Mouse (Mus musculus) brain, embryonic 14.5 days (tissue): ENCODE measurements around the gene Pear1. TPM values are rescaled to one million over a fixed set of nuclear protein-coding genes. Genes with fewer than 3 reads are reported as not detected.

Source experiments
- DNase-seq: peaks from one replicate; pipeline ENCODE4 v3.0.0-alpha.2; 2011; ENCODE audit warnings: low read depth
- CTCF ChIP-seq: fragments of 200-500 bp; IDR thresholded peaks from 2 replicates; pipeline ENCODE4 v1.5.1; 2012; ENCODE audit warnings: inconsistent platforms, mild to moderate bottlenecking, moderate library complexity, borderline replicate concordance; ENCODE audit not compliant: insufficient read depth, insufficient read length; ENCODE audit errors: extremely low read depth
- POLR2A ChIP-seq: fragments of 200-500 bp; IDR thresholded peaks from 2 replicates; pipeline ENCODE4 v1.6.1; 2012; ENCODE audit warnings: mild to moderate bottlenecking, inconsistent platforms, borderline replicate concordance; ENCODE audit not compliant: poor library complexity, insufficient read depth, insufficient read length, severe bottlenecking; ENCODE audit errors: extremely low read depth
- polyA plus RNA-seq: library from polyadenylated mRNA; depleted of rRNA; stranded (reverse); fragments of >200 nt; gene quantifications from 2 replicates; pipeline ENCODE4 v1.2.3, GENCODE M21; 2012

The Pear1 gene
- polyA plus RNA-seq, 1 experiment, result 16.9 TPM

DNA sequence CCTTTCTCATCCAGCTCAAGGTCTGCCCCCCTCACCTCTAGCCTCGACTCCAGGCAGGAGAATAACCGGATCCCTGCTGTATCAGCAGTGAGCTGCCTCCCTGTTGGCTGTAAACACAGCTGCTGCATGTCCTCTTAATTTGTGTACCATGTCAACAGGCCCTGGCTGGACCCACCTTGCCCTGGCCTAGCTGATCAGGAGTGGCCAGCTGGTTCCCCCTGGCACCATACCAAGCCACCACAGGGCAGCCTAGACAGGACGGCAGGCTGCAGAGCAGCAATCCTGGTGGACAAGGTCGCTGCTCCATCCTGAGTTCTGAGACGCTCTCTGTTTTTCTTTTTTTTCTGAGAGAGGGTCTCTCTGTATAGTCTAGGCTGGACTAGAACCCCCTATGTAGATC lies 22.4 kb downstream of the Pear1 start:
- DNase-seq, result no peak
- TF ChIP-seq CTCF, result no peak
- TF ChIP-seq POLR2A, result no peak

DNA sequence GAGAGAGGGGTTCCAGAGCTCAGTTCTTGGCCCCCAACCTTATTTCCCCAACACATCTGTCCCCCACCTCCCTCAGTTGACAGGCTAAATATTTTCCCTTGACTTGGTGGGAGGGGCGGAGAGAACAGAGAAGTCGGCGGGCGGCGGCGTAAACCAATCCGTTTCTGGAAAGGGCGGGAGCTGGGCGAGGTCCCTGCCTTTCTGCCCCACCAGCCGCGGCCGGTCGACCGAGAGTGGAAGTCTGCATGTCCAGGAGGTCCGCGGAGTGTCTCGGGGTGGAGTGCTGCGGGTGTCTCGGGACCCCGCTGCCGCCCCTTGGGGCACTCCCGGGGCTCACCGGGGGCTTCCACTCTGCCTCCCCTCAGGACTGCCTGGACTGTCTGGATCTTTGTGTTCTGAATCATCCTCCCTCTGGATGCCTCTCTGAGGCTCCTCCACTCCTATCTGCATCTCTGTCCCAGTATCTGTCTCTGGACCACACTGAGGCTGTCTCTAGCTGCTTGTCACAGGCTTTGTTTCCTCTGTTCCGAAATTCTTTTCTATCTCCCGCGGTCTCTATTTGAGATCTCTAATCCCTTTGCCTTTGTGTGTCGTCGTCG lies 27.3 kb downstream of the Pear1 start, which contains the start of gene Insrr:
Gene Insrr, plus strand, starts transcription at position 216 of the 599 bp plus-strand sequence.
- TF ChIP-seq CTCF (no peak), POLR2A (no peak)
- no peak for DNase-seq

DNA sequence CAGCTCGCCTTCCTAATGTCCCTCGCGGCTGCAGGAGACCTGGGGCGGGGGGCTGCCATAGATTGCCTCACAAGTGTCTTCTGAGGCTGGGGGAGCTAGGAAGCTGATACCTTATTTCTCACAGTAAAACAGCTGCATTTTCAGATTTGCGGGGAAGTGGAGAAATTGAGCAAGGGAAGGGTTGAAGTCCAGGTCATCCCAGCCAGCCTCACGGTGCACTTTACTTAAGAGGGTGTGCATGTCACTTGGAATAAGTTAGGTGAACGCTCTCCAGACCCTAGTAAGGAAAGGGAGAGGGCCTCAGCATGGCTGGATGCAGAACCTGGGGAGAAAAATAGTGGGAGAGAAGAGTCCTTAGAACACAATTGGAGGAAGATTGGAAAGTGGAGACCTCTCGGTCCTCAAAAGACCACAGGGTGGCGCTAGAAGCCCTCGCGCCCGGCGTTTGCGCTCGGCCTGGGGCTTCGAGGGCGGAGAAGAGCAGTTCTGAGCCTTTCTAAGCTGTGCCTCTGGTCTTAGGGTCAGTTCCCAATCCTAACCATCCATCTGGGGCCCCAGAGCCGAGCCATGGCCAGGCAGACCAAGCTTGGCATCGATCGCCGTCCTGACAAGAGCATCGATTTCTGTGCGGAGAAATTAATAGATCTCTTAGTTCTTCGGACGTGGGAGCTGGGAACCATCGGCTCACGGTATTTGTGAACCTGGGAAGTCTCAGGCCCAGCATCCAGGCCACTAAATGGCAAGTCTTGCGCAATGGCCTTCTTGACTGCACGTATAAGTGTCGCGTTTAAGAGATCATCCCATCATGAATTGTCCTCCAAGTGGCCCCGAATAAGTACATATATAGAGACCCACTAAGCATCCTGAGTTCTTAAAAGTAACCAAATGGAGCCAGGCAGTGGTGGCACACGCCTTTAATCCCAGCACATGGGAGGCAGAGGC lies 28.5 kb downstream of the Pear1 start:
- TF ChIP-seq POLR2A (no peak), CTCF (peak; percentile 78)
- DNase-seq, result peak; percentile 63

DNA sequence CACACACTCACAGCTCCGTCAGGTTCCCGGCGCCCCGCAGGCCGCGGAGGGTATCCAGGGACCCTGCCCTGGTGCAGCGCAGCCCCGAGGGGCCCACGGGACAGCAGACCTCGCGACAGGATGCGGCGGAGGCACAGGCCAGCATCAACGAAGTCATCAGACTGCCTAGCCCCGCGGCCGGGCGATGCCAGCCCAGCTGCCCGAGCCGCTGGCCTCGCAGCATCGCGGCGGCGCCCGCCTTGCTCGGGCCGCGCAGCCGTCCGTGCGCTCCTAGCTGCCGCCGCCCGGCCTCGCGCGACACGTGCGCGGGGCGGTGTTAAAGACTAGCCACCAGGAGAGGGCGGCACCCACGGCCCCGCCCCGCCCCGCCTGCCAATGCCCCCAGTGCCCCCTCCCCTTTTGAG lies 29.2 kb downstream of the Pear1 start, which contains the start of gene Ntrk1:
Gene Ntrk1, minus strand, starts transcription at position 241 of the 404 bp plus-strand sequence.
- TF ChIP-seq CTCF (no peak), POLR2A (no peak)
- no peak for DNase-seq

DNA sequence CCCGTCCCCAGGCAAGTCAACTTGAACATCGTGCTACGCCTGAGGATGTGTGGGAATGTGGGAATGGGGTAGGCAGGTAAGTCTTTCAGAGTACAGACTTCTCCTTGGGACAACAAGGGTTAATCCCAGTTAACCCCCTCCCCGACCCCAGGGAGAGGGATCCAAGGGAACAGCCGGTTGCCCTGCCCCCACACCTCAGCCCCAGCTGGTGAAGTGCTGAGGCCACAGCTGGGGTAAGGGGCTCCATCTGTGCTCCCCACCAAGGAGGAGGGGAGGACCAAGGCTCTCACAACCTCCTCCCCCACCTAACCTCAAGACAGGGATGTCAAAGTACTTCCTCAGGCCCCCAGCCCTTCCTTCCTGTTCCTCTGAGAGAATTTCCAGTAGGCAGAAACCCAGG lies 34.3 kb downstream of the Pear1 start:
- DNase-seq, result peak; percentile 31
- TF ChIP-seq POLR2A (no peak), CTCF (no peak)

DNA sequence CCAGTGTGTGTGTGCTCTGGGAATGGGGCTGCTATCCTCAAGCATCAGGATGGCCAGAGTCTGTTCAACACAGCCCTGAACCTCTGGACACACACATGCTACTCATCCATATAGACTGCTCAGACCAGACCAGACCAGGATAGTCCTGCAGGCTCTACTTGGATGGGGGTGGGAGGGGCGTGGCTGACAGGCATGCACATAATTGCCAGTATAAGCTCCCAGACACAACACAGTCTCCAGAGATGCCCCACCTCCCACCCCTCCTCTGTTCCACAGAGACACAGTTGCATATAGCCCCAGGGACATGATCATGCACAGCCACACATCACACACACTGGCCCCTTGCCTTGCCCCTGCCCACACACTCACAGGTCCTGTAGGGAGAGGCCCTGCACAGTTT lies 34.9 kb downstream of the Pear1 start:
- TF ChIP-seq POLR2A, result no peak
- no peak for TF ChIP-seq CTCF
- DNase-seq, result no peak

DNA sequence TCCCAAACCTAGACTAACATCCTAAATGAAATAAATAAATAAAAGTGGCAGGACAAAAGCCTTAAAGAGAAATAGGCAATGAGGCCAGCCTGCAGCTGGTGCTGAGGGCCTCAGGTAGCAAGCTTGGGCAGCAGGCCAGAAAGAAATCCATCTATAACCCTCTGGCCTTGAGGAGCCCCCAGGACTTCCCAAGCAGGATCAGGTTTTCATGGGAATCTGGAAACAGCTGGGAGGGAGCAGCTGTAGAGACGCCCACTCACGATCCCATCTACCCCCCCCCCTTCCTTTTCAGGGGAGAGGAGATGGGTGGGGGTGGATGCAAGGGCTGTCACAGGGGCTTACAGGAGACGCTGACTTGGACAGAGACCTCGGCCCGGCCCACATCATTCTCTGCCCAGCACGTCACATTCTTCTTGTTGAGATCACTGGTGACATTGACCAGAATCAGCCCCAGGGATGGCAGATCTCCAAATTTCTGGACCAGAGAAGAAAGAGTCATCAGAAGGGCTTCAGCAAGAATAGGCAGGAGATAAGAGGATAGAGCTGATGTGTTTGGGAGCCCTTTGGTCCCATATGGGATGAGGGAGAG lies 38.4 kb downstream of the Pear1 start:
- TF ChIP-seq POLR2A, result no peak
- no peak for TF ChIP-seq CTCF
- DNase-seq, result no peak

DNA sequence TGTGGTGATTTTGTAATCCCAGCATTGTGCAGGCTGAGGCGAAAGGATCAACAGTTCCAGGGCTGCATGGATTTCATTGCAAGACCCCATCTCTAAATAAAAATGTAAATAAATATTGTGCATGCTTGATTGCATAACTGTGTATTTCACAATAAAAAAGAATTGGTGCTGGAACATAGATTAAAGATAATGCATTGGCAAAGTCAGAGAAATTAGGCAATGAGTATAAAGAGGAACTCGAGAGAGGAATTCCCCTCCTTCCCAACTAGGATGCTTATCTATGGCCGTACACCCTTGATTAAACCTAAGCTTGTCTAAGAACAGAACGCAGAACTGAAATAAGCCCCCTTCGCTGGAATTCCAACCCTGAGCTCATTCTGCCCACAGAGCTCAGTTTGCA lies 39.0 kb downstream of the Pear1 start:
- no peak for DNase-seq
- TF ChIP-seq POLR2A (no peak), CTCF (no peak)

DNA sequence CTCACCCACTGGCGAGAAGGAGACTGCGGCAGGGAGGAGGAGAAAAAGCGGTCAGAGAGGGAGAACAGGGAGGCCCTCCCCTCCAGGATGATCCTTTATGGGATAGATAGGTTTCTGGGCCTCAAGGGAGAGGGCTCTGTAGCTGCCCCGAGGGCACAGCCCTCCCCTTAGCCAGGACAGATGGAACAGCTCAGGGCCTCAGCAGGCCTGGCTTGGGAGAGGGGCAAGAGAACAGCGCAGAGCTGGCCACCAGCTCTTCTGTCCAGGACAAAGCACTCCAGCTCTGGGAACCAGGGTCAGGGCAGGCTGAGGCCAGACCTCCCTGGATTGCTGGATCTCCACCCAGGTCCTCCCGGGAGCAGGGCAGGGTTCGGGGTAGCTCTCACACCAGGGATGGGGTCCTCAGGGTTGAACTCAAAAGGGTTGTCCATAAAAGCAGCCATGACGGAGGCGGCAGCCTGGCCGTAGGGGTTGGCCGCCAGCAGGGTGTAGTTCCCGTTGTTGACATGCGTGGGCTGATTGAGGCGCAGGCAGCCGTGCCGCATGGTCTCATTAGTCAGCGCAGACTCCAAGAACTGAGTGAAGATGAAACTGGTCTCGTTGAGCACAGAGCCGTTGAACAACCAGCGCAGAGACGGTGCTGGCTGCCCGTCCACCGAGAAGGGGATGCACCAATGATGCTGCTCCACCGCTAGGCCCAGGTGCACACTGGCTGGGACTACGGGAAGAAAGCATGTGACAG lies 40.7 kb downstream of the Pear1 start:
- no peak for TF ChIP-seq CTCF
- no peak for TF ChIP-seq POLR2A
- no peak for DNase-seq

DNA sequence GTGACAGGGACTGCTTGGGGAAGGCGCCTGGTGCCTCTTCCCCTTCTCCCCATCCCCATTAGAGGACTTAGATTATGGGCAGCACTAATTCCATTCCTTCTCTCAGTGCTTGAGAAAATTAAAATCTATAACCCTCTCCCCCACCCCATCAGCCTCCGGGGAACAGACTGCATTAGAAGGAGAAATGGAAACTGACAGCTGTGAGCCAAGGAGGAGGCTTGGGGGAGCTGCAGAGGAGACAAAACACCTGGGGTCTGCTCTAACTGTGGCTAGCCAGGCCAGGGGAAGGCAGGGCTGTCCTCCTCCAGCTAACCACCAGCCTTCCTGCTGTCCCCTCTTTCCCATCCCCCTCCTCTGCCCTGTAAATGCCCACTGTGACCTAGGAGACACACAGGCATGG lies 45.0 kb downstream of the Pear1 start:
- DNase-seq, result peak; percentile 41
- no peak for TF ChIP-seq POLR2A
- no peak for TF ChIP-seq CTCF

DNA sequence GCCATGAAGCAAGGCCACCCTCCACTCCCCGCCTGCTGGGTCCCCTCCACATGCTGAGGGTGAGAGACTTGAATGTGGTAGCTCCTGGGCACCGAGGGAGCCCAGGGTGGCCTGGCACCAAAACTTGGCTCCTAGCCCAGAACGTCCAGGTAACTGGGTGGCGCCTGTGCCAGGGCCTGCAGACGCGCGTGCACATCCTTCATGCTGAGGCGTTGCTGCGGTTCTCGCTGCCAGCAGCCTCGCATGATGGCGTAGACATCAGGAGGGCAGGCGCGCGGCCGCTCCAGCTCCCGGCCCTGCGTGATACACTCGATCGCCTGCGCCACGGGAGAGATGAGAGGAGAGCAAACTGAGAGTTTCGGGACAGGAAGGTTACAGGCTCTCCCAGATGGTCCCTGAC lies 45.8 kb downstream of the Pear1 start:
- DNase-seq, result peak; percentile 42
- TF ChIP-seq POLR2A (no peak), CTCF (no peak)
